Mouse (Mus musculus): Measurements from ENCODE around the gene Uchl1. TPM values are rescaled to one million over a fixed set of nuclear protein-coding genes. Genes with fewer than 3 reads are reported as not detected.

Uchl1 gene
- polyA plus RNA-seq, 1 experiment from 2014 or later, result 59.3 TPM

DNA sequence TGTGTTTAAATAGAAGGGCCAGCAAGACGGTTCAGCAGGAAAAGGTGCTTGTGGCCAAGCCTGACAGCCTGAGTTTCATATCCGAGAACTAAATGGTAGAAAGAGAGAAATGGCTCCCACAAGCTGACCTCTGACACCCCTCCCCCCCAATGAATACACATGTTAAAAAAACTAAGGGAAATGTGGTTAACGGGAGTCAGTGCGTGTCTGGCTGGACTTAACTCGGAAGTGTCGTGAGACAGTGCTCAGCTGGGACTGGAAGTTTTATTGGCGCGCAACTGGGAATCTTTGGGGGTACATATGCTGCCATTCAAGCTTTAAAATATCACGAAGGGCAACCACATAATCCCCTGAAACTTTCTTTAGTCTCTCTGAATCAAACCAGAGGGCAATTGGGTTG lies 46.7 kb downstream of the Uchl1 start:
- no peak for ATAC-seq (ENCODE audit: low FRiP score, low TSS enrichment)
- Histone ChIP-seq H3K36me3 (ENCODE audit: insufficient read depth, low read length) (no peaks in the 10 kb centered on the region), H3K27me3 (ENCODE audit: insufficient read depth, low read length) (no peaks in the 10 kb centered on the region), H3K4me3 (ENCODE audit: low read length) (no peak overlapping the region), H3K4me1 (ENCODE audit: insufficient read depth, low read length) (0 out of 2 replicates have a peak, but pooled peaks cover 12% of the 10 kb centered on the region), H3K4me2 (replicated peaks; ENCODE audit: low read depth, low read length) (no peak overlapping the region), H3K27ac (ENCODE audit: low read length) (peak overlapping the region; percentile 7; the same call in 1 of the 2 replicates), H3K9ac (replicated peaks; ENCODE audit: low read length) (no peak overlapping the region), H3K9me3 (ENCODE audit: low read length) (no peaks in the 10 kb centered on the region)
- WGBS, result 57% methylated on average over 9 of the region's 9 CpGs

DNA sequence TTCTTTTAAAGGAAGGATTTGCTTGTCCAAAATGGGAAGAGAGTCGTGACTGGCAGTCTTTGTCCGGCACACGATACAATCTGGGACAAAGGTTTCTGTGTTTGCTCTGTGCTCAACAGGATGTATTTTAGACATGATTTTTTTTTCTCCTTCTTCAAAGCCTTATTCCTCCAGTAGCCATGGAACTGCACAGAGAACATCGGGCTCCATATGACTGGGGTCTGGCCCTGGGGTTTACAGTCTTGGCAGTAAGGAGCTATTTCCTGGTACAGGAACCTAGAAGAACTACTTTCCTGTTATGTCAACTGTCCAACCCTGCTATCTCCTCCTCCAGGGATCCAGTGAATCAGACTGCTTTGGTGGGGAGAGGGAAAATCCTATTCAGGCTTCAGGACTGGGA lies 47.1 kb downstream of the Uchl1 start:
- 58% methylated on average over 4 of the region's 4 CpGs for WGBS
- no peak for ATAC-seq (ENCODE audit: low FRiP score, low TSS enrichment)
- H3K4me2 ChIP-seq (replicated peaks; ENCODE audit: low read depth, low read length), result no peak overlapping the region

DNA sequence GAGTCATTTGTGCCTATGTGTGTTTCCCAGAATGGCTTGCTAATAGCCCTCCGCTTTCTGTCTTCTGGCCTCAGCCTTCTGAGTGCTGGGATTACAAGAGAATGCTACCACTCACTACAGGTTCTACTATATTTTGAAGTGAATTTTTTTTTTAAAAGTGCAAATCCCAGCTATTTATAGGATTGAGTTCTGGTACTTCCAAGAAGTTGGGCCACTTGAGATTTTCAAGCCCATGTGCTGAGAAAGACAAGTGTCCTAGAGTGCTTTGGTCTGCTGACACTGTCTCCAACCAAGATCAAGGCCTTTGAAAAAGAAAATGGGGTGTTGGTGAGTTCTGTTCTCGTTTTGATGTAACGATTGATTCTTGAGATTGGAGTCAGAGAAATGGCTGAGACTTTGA lies 47.7 kb downstream of the Uchl1 start:
- Histone ChIP-seq H3K4me3 (ENCODE audit: low read length) (no peak overlapping the region), H3K36me3 (ENCODE audit: insufficient read depth, low read length) (no peaks in the 10 kb centered on the region), H3K4me1 (ENCODE audit: insufficient read depth, low read length) (0 out of 2 replicates have a peak, but pooled peaks cover 12% of the 10 kb centered on the region), H3K27ac (ENCODE audit: low read length) (peak overlapping the region; percentile 7; the same call in 1 of the 2 replicates), H3K27me3 (ENCODE audit: insufficient read depth, low read length) (no peaks in the 10 kb centered on the region), H3K4me2 (replicated peaks; ENCODE audit: low read depth, low read length) (no peak overlapping the region), H3K9ac (replicated peaks; ENCODE audit: low read length) (no peak overlapping the region), H3K9me3 (ENCODE audit: low read length) (no peaks in the 10 kb centered on the region)
- no peak for ATAC-seq (ENCODE audit: low FRiP score, low TSS enrichment)
- 81% methylated on average over 3 of the region's 3 CpGs for whole genome bisulfite sequencing

More for the DNA sequence above, 47.1 kb downstream of the Uchl1 start:
- no peaks in the 10 kb centered on the region for H3K9me3 ChIP-seq (ENCODE audit: low read length)
- H3K27ac ChIP-seq (ENCODE audit: low read length), result peak overlapping the region; percentile 7; the same call in 1 of the 2 replicates
- no peaks in the 10 kb centered on the region for H3K27me3 ChIP-seq (ENCODE audit: insufficient read depth, low read length)
- H3K4me1 ChIP-seq (ENCODE audit: insufficient read depth, low read length), result 0 out of 2 replicates have a peak, but pooled peaks cover 12% of the 10 kb centered on the region
- H3K9ac ChIP-seq (replicated peaks; ENCODE audit: low read length), result no peak overlapping the region
- H3K4me3 ChIP-seq (ENCODE audit: low read length), result no peak overlapping the region
- no peaks in the 10 kb centered on the region for H3K36me3 ChIP-seq (ENCODE audit: insufficient read depth, low read length)

- Histone ChIP-seq H3K36me3 (ENCODE audit: insufficient read depth, low read length) (no peaks in the 10 kb centered on the region), H3K4me3 (ENCODE audit: low read length) (no peak overlapping the region), H3K27me3 (ENCODE audit: insufficient read depth, low read length) (no peaks in the 10 kb centered on the region), H3K9ac (replicated peaks; ENCODE audit: low read length) (no peak overlapping the region), H3K27ac (ENCODE audit: low read length) (no peak overlapping the region), H3K9me3 (ENCODE audit: low read length) (no peaks in the 10 kb centered on the region), H3K4me1 (ENCODE audit: insufficient read depth, low read length) (no peaks in the 10 kb centered on the region), H3K4me2 (replicated peaks; ENCODE audit: low read depth, low read length) (no peak overlapping the region)
- ATAC-seq (ENCODE audit: low FRiP score, low TSS enrichment), result no peak
- 92% methylated on average over 4 of the region's 4 CpGs for WGBS
These were observed 53.4 kb downstream of the Uchl1 start for GRCm38 (mm10) chr5:66729306-66729705.

GRCm38 (mm10) chr5:66730621-66731301 lies 54.9 kb downstream of the Uchl1 start:
- Histone ChIP-seq H3K9me3 (ENCODE audit: low read length) (no peaks in the 10 kb centered on the region), H3K36me3 (ENCODE audit: insufficient read depth, low read length) (no peaks in the 10 kb centered on the region), H3K27me3 (ENCODE audit: insufficient read depth, low read length) (no peaks in the 10 kb centered on the region), H3K4me3 (ENCODE audit: low read length) (no peak overlapping the region), H3K4me1 (ENCODE audit: insufficient read depth, low read length) (no peaks in the 10 kb centered on the region), H3K4me2 (replicated peaks; ENCODE audit: low read depth, low read length) (no peak overlapping the region), H3K9ac (replicated peaks; ENCODE audit: low read length) (no peak overlapping the region), H3K27ac (ENCODE audit: low read length) (no peak overlapping the region)
- peak; percentile 82; the same call in 1 of the 2 replicates for ATAC-seq (ENCODE audit: low FRiP score, low TSS enrichment)
- 38% methylated on average over 11 of the region's 11 CpGs for WGBS

DNA sequence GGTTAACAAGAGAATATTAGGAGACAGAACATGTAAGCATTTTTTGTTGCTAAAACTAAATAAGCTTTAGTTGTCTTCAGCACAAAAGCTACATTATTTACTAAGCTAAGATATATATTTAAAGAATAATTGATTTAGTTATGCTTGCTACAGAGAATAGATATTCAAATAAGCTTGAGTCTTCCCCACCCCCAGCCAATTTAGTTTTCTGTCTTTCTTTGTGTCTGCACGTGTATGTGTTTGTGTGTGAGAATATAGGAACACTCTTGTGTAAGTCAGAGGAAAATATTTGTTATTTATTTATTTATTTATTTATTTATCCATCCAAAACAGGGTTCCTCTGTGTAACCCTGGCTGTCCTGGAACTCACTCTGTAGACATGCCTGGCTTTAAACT lies 55.4 kb downstream of the Uchl1 start:
- no peaks in the 10 kb centered on the region for H3K4me1 ChIP-seq (ENCODE audit: insufficient read depth, low read length)
- no peak overlapping the region for H3K4me3 ChIP-seq (ENCODE audit: low read length)
- ATAC-seq (ENCODE audit: low FRiP score, low TSS enrichment), result no peak
- no peaks in the 10 kb centered on the region for H3K9me3 ChIP-seq (ENCODE audit: low read length)
- H3K27ac ChIP-seq (ENCODE audit: low read length), result no peak overlapping the region
- WGBS, result 88% methylated on average over 1 of the region's 1 CpGs
- H3K36me3 ChIP-seq (ENCODE audit: insufficient read depth, low read length), result no peaks in the 10 kb centered on the region
- H3K27me3 ChIP-seq (ENCODE audit: insufficient read depth, low read length), result no peaks in the 10 kb centered on the region
- H3K4me2 ChIP-seq (replicated peaks; ENCODE audit: low read depth, low read length), result no peak overlapping the region
- no peak overlapping the region for H3K9ac ChIP-seq (replicated peaks; ENCODE audit: low read length)

DNA sequence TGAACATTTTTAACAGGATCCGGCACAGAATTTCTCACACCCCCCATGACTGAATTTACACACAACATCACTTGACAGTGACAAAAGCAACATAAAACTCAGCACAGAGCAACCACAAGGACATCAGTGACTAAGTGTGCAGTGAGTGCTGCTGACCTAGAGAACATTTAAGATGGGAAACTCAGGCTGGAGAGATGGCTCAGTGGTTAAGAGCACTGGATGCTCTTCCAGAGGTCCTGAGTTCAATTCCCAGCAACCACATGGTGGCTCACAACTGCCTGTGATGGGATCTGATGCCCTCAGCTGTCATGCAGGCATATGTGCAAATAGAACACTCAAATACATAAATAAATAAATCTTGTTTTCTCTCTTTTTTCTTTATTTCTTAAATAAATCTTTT lies 57.7 kb downstream of the Uchl1 start:
- H3K4me1 ChIP-seq (ENCODE audit: insufficient read depth, low read length), result no peaks in the 10 kb centered on the region
- no peaks in the 10 kb centered on the region for H3K36me3 ChIP-seq (ENCODE audit: insufficient read depth, low read length)
- H3K27me3 ChIP-seq (ENCODE audit: insufficient read depth, low read length), result no peaks in the 10 kb centered on the region
- H3K4me3 ChIP-seq (ENCODE audit: low read length), result no peak overlapping the region
- H3K9me3 ChIP-seq (ENCODE audit: low read length), result no peaks in the 10 kb centered on the region
- ATAC-seq (ENCODE audit: low FRiP score, low TSS enrichment), result no peak
- WGBS, result 89% methylated on average over 1 of the region's 1 CpGs
- no peak overlapping the region for H3K9ac ChIP-seq (replicated peaks; ENCODE audit: low read length)
- no peak overlapping the region for H3K27ac ChIP-seq (ENCODE audit: low read length)
- no peak overlapping the region for H3K4me2 ChIP-seq (replicated peaks; ENCODE audit: low read depth, low read length)

Other genes with a start within 250 kb of the Uchl1 start
- gene Apbb2, start 57.3 kb upstream of the Uchl1 start, polyA plus RNA-seq (2015; fragmentation: Nextera tagmentation; extraction: Ambion mirVana), result 62.4 and 71.5 TPM in 2 replicates
- 36.3 and 37.5 TPM in 2 replicates for gene Limch1, start 69.7 kb downstream of the Uchl1 start, polyA plus RNA-seq (2015; fragmentation: Nextera tagmentation; extraction: Ambion mirVana)

All from kidney, embryonic 16.5 days (tissue).